Mouse (Mus musculus) forebrain, embryonic 15.5 days (tissue): ENCODE data around the gene Pank4. TPM values are rescaled to one million over a fixed set of nuclear protein-coding genes. Genes with fewer than 3 reads are reported as not detected.

Source experiments
- ATAC-seq: fragments of 200-750 bp; cut with Nextera tagmentation; replicated peaks from 2 replicates; pipeline ENCODE4 v1.8.0; 2017; ENCODE audit warnings: mild to moderate bottlenecking, moderate TSS enrichment, moderate library complexity
- H3K27ac ChIP-seq: fragments of 300-500 bp; sonication (generic); replicated peaks from 2 replicates; pipeline ENCODE4 v1.5.1; 2015; ENCODE audit warnings: mild to moderate bottlenecking, inconsistent platforms
- H3K27me3 ChIP-seq: fragments of 300-500 bp; sonication (generic); 2 replicates; pipeline ENCODE4 v1.6.1; 2015; ENCODE audit warnings: inconsistent platforms
- H3K36me3 ChIP-seq: fragments of 300-500 bp; sonication (generic); 2 replicates; pipeline ENCODE4 v1.6.1; 2015; ENCODE audit warnings: mild to moderate bottlenecking, inconsistent platforms
- H3K4me1 ChIP-seq: fragments of 300-500 bp; sonication (generic); 2 replicates; pipeline ENCODE4 v1.6.1; 2015; ENCODE audit warnings: inconsistent platforms
- H3K4me2 ChIP-seq: fragments of 300-500 bp; sonication (generic); replicated peaks from 2 replicates; pipeline ENCODE4 v1.6.1; 2015; ENCODE audit warnings: mild to moderate bottlenecking, inconsistent platforms
- H3K4me3 ChIP-seq: fragments of 300-500 bp; sonication (generic); 2 replicates; pipeline ENCODE4 v1.5.1; 2015; ENCODE audit warnings: mild to moderate bottlenecking, inconsistent platforms
- H3K9ac ChIP-seq: fragments of 300-500 bp; sonication (generic); replicated peaks from 2 replicates; pipeline ENCODE4 v1.6.1; 2015; ENCODE audit warnings: mild to moderate bottlenecking, inconsistent platforms
- H3K9me3 ChIP-seq: fragments of 300-500 bp; sonication (generic); 2 replicates; pipeline ENCODE4 v1.6.1; 2016; ENCODE audit warnings: inconsistent platforms
- whole genome bisulfite sequencing: fragments of 180-500 bp; shearing (Covaris S2); methylation state at CpG from one replicate; pipeline ENCODE4 v1.1.7; 2015; ENCODE audit warnings: mixed read lengths; 5-methylcytosine and 5-hydroxymethylcytosine counted together
- polyA plus RNA-seq: library from polyadenylated mRNA; unstranded; fragments of >200 nt; fragmentation: Nextera tagmentation; extraction: Ambion mirVana; gene quantifications from 2 replicates; pipeline ENCODE4 v1.2.1, GENCODE M21; 2015

Pank4 gene
- polyA plus RNA-seq, 1 experiment from 2014 or later, result 48.9 TPM

- WGBS, result under 1% methylated on average over 10 of the region's 10 CpGs
- no peaks in the 10 kb centered on the region for H3K9me3 ChIP-seq
- peak overlapping the region; percentile 39 for H3K4me2 ChIP-seq
- peak; percentile 43; the same call in 1 of the 2 replicates for ATAC-seq
- H3K4me3 ChIP-seq, result peak overlapping the region; percentile 31
- peaks cover 55% of the 10 kb centered on the region for H3K4me1 ChIP-seq
- H3K9ac ChIP-seq, result peak overlapping the region; percentile 35; the same call in 1 of the 2 replicates
- H3K27me3 ChIP-seq, result no peaks in the 10 kb centered on the region
- peak overlapping the region; percentile 53; the same call in 1 of the 2 replicates for H3K27ac ChIP-seq
- no peaks in the 10 kb centered on the region for H3K36me3 ChIP-seq
These were observed 55.5 kb downstream of the Pank4 start for GRCm38 (mm10) chr4:155019336-155019847.

- ATAC-seq, result no peak
- Histone ChIP-seq H3K9ac (0 out of 2 replicates have a peak overlapping the region, but pooled peaks have one; percentile 3), H3K27ac (0 out of 2 replicates have a peak overlapping the region, but pooled peaks have one; percentile 2), H3K4me3 (no peak overlapping the region), H3K4me2 (no peak overlapping the region), H3K36me3 (no peaks in the 10 kb centered on the region), H3K4me1 (peaks cover 62% of the 10 kb centered on the region), H3K9me3 (no peaks in the 10 kb centered on the region), H3K27me3 (no peaks in the 10 kb centered on the region)
- WGBS, result 83% methylated on average over 1 of the region's 1 CpGs
These were observed 56.2 kb downstream of the Pank4 start for GRCm38 (mm10) chr4:155020141-155020540.

- Histone ChIP-seq H3K4me3 (no peak overlapping the region), H3K27ac (no peak overlapping the region), H3K4me2 (no peak overlapping the region), H3K36me3 (no peaks in the 10 kb centered on the region), H3K9me3 (no peaks in the 10 kb centered on the region), H3K9ac (no peak overlapping the region), H3K4me1 (peaks cover 63% of the 10 kb centered on the region), H3K27me3 (no peaks in the 10 kb centered on the region)
- no peak for ATAC-seq
- 36% methylated on average over 9 of the region's 9 CpGs for WGBS
These were observed 56.9 kb downstream of the Pank4 start for GRCm38 (mm10) chr4:155020813-155021212.

GRCm38 (mm10) chr4:155022228-155022855 is 58.4 kb downstream of the Pank4 start:
- H3K4me1 ChIP-seq, result peaks cover 54% of the 10 kb centered on the region
- no peak overlapping the region for H3K9ac ChIP-seq

GRCm38 (mm10) chr4:155024170-155025010 is 60.5 kb downstream of the Pank4 start:
- H3K27me3 ChIP-seq, result no peaks in the 10 kb centered on the region
- peaks cover 35% of the 10 kb centered on the region for H3K4me1 ChIP-seq
- no peaks in the 10 kb centered on the region for H3K9me3 ChIP-seq
- no peaks in the 10 kb centered on the region for H3K36me3 ChIP-seq
- ATAC-seq, result peak; percentile 74
- no peak overlapping the region for H3K4me3 ChIP-seq
- WGBS, result 47% methylated on average over 11 of the region's 11 CpGs
- H3K27ac ChIP-seq, result peak overlapping the region; percentile 57
- H3K9ac ChIP-seq, result no peak overlapping the region
- H3K4me2 ChIP-seq, result no peak overlapping the region

More at GRCm38 (mm10) chr4:155022228-155022855, 58.4 kb downstream of the Pank4 start:
- no peaks in the 10 kb centered on the region for H3K9me3 ChIP-seq
- no peaks in the 10 kb centered on the region for H3K27me3 ChIP-seq
- no peak for ATAC-seq
- no peak overlapping the region for H3K4me2 ChIP-seq
- no peaks in the 10 kb centered on the region for H3K36me3 ChIP-seq
- H3K4me3 ChIP-seq, result no peak overlapping the region
- H3K27ac ChIP-seq, result no peak overlapping the region
- 70% methylated on average over 7 of the region's 7 CpGs for WGBS

Other genes starting within 250 kb of the Pank4 start
- 1.3 TPM in 2 replicates for gene Ttc34, start 126.7 kb upstream of the Pank4 start, polyA plus RNA-seq
- 0.36 and 0.56 TPM in 2 replicates for gene Mmel1, start 94.5 kb upstream of the Pank4 start, polyA plus RNA-seq
- 36.8 and 40.5 TPM in 2 replicates for gene Fam213b, start 65.0 kb upstream of the Pank4 start, polyA plus RNA-seq
- gene Tnfrsf14, start 35.6 kb upstream of the Pank4 start, polyA plus RNA-seq, result 0.36 TPM in 1 of 2 replicates, not detected in the other
- 125 and 127 TPM in 2 replicates for gene Hes5, start 3.2 kb upstream of the Pank4 start, polyA plus RNA-seq
- gene Plch2, start 92.7 kb downstream of the Pank4 start, polyA plus RNA-seq, result 10.0 and 12.7 TPM in 2 replicates
- gene Pex10, start 102.9 kb downstream of the Pank4 start, polyA plus RNA-seq, result 22.0 and 23.5 TPM in 2 replicates
- 127 TPM in 2 replicates for gene Rer1, start 122.3 kb downstream of the Pank4 start, polyA plus RNA-seq
- gene Morn1, start 122.5 kb downstream of the Pank4 start, polyA plus RNA-seq, result 8.8 and 8.9 TPM in 2 replicates